Mouse (Mus musculus) brain, embryonic 14.5 days (tissue): Measurements from ENCODE around the gene Ankfn1.

Source experiments
- CTCF ChIP-seq: fragments of 200-500 bp; IDR thresholded peaks from 2 replicates; pipeline ENCODE4 v1.5.1; 2012; ENCODE audit warnings: inconsistent platforms, mild to moderate bottlenecking, moderate library complexity, borderline replicate concordance; ENCODE audit not compliant: insufficient read depth, insufficient read length; ENCODE audit errors: extremely low read depth
- POLR2A ChIP-seq: fragments of 200-500 bp; IDR thresholded peaks from 2 replicates; pipeline ENCODE4 v1.6.1; 2012; ENCODE audit warnings: mild to moderate bottlenecking, inconsistent platforms, borderline replicate concordance; ENCODE audit not compliant: poor library complexity, insufficient read depth, insufficient read length, severe bottlenecking; ENCODE audit errors: extremely low read depth

DNA sequence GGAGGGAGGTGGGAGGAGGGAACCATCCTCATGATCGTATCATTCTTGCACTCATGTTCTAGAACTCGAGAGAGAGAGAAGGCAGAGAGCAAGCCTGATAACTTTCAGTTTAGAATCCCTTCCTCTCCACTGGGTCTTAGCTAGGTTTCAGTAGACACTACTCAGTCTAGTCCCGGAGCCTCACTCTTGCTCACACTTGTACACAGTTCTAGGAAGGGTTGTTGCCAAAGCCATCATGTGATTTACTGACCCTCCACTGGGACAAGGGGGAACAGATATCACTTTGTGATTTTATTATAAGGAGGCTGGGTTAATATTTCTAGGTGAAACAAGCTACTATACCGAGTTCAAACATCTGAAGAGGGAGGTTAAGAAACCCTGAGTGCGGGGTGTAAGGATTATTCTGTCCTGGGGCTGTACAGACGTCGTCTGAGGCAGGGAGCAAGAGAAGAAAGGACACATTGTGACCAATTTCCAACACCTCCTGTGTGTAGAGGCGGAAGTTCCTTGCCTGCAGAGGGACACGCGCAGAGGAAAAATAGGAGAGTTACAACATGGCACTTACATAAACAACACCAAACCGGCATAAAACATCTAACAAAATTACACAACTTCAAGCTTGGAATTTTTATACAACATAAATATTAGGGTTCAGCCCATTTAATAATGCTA is 356.6 kb downstream of the Ankfn1 start:
- no peak for TF ChIP-seq CTCF
- no peak for TF ChIP-seq POLR2A
